Mouse (Mus musculus): ENCODE measurements at regions not wholly inside any gene's neighbourhood (a gene's known extent, or its start where the extent isn't known, plus 50 kb on each side); places are given as distances from the start of the nearest gene placed in this dataset.

- no peak for DNase-seq (ENCODE audit: extremely low spot score in 1 of 2, low spot score in 1 of 2)
Observed at GRCm38 (mm10) chr13:69182478-69182877, 183.1 kb upstream of the Adcy2 start.

DNA sequence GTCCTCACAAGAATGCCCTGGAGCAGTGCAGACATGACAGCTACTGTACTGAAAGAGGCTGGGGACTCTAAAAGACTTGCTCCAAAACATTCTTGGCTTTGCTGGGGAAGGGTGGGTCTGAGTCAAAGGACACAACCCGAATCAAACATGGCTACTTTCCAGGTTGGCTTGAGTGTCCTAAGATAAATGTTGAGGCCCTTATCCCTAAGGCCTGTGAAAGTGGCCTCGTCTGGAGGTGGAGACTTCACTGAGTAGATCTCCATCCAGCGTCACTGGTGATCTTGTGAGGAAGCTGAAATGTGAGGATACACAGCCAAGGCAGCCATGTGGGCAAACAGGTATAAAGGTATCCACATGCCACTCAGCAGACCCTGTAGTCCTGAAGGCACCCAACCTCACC lies 191.3 kb upstream of the Adcy2 start:
- DNase-seq (ENCODE audit: extremely low spot score in 1 of 2, low spot score in 1 of 2) = no peak

GRCm38 (mm10) chr13:69196464-69196871 lies 197.1 kb upstream of the Adcy2 start:
- no peak for DNase-seq (ENCODE audit: extremely low spot score in 1 of 2, low spot score in 1 of 2)

DNA sequence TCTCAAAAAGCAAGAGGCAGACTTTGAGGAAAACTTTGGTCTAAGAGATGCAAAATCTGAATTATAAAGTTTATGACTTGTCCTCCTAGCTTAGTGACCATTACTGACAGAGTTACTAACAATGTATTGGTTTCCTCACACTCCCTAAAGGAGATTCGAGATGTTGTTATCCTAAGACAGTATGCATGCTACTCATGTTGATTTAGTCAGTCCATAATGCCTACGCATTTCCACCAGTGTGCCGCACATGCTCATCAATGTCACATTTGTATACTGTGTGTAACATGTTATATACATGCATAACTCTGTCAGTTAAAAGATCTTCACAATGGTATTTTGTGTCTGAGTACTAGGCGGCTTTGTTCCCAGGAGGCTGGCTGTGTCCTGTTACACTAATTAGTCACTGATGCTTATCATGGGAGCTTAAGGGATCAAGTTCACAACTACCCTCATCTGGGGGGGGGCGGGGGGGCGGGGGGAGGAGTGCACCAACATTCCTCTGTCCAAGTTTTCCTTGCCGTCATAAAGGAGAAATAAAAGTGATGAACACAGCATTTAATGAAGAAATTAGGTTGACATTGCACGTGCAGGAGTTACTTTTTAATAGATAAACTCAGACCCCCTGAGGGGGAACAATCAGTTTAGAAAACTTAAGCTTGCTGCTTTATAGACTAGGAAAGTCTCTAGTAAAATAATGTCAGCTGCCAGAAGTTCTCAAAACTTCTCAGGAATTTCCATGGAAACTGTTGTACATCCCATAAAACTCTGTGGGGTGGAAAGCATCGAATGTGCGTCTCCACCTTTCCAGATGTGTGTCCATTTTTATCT lies 208.6 kb upstream of the Adcy2 start:
- DNase-seq (ENCODE audit: extremely low spot score in 1 of 2, low spot score in 1 of 2) = no peak

DNA sequence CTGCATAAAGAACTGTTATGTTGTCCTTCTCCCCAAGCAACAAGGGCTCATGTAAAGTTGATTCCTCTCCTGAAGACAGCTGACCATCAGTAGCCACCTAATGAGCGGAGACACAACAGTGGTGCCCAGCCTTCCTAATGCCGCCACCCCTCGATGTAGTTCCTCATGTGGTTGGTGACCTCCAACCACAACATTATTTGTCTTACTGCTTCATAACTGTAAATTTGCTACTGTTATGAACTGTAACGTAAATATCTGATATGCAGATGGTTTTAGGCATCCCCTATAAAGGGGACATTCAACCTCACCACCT lies 209.2 kb upstream of the Adcy2 start:
- no peak for DNase-seq (ENCODE audit: extremely low spot score in 1 of 2, low spot score in 1 of 2)

DNA sequence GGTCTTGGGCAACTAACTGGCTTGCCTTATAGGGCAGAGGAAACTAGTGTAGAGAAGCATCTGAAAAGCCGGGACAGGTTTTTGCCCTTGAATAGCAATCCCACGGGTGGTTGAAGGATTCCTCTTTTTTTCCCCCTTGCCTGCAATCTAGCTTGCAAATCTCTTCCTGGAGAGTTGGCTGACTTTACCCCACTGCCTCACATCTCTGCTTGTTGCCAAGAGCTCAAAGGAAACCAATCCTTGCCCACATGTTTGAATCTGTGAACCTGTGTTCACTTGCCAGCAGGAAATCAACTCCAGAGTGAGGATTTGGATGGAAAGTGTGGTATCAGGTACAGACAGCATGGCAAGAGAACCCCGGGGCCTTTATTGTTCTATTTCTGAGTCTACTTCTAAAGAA lies 217.2 kb upstream of the Adcy2 start:
- no peak for DNase-seq (ENCODE audit: extremely low spot score in 1 of 2, low spot score in 1 of 2)

DNA sequence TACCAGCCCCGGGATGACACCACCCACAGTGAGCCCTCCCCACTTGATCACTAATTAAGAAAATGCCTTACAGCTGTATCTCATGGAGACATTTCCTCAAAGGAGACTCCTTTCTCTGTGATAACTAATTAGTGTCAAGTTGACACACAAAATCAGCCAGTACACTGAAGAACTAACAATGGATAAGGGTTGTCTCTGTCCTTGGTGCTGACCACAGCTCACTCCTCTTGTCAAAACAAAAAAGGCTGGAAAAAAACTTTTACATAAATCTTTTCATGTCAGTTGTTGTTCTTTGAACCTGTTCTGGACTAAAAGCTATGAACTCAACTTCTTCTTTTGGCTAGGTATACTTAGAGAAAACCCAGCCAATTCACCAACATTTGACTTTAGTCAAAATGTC lies 221.1 kb upstream of the Adcy2 start:
- DNase-seq (ENCODE audit: extremely low spot score in 1 of 2, low spot score in 1 of 2) = no peak

DNA sequence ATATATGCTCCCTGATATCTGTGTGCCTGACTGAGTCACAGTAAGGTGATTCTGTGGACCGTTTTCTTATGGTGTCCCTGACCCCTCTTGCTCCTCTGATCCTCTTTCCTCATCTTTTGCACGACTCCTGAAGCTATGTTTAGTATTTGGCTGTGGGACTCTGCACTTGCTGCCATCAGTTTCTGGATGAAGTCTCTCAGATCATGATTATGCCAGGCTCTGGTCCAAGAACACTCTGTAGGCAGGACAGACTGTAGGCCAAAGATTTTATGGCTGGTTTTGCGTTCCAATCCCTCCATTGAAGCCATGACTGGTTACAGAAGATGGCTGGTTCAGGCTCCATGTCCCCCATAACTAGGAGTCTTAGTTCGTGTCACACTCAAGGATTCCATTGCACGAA lies 227.2 kb upstream of the Adcy2 start:
- DNase-seq (ENCODE audit: extremely low spot score in 1 of 2, low spot score in 1 of 2) = no peak

GRCm38 (mm10) chr13:69230361-69230943 lies 231.1 kb upstream of the Adcy2 start:
- DNase-seq (ENCODE audit: extremely low spot score in 1 of 2, low spot score in 1 of 2) = no peak

- no peak for DNase-seq (ENCODE audit: extremely low spot score in 1 of 2, low spot score in 1 of 2)
Observed at GRCm38 (mm10) chr13:69236386-69236785, 237.0 kb upstream of the Adcy2 start.

DNA sequence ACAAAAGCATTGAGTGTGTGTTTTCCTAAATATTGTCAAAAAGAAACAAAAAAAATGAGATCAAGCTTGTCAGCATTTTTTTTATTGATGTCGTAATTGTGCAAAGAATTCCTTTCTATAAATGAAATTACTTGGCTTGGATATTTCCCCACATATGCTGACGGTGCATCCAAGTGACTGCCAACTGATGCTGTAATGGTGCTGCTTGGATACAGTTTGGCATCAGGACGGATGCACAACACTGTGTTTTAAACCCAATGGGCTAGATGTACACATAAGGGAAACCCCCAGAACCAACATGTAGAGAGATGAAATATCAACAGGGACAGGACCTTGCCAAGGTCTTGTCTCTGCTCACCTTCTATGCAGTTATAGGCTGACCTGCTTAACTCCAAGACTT lies 238.6 kb upstream of the Adcy2 start:
- DNase-seq (ENCODE audit: extremely low spot score in 1 of 2, low spot score in 1 of 2) = no peak

DNA sequence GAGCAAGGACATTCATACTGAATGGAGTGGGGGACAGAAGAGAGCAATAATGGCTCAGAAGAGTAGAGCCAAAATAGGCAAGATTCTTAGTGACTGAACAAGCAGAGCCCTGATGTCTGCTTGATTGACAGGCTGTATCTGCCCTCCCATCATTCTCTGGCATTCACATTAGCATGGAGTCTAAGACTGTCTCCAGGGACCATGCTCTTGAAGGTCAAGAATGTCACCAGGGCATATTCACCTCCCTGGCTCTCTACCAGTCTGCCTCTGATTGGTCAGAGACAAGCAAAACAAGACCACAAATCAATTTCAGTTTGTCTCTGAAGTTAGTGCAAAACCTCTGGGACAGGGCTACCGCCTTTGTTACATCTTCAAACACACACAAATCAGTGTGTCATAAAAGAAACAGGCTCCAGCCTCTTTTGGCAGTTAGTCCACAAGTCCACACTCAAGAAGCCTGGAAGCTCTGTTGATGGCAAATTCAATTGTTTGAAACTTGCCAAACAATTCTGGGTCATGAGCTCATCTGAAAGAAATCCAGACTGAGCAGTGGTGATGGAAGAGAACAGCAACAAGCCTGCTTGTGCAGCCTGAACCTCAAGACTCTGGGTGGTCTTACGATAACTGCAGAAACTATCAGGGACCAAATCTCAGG lies 240.0 kb upstream of the Adcy2 start:
- DNase-seq (ENCODE audit: extremely low spot score in 1 of 2, low spot score in 1 of 2) = no peak

DNA sequence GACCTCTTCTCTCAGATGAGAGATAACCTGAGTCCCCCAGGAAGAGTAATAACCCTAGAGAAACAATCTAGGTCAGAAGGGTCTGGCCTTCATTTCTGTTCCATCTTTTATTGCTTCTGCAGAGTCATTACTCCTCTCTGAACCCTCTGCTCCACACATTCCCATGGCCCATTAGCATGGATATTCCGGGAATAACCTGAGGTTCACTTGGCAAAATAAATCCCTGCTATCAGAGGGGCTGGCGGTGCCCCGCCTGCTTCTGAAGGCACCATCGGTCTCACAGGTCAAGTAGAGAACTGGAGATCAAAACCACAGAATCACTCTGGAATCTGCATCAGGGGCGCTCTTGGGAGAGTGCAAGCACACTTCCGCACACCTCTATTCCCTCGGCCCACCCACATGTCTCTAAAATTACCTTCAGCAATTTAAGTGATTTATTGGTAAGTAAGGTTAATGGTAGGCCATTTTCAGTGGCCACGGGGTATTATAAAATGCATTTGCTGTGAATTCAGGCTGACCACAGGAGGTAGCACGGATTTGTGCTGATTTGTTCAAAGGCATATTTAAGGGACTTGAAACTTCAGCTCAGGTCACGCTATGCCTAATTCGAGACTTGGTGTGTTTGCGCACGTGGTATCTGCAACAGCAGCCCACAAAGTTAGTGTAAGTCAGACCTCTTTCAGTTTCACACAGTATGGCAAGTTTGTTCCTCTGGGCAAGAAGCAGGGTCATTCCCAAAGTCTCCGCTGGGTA lies 243.4 kb upstream of the Adcy2 start:
- no peak for DNase-seq (ENCODE audit: extremely low spot score in 1 of 2, low spot score in 1 of 2)

GRCm38 (mm10) chr13:69250334-69251129 lies 251.2 kb upstream of the Adcy2 start:
- DNase-seq (ENCODE audit: extremely low spot score in 1 of 2, low spot score in 1 of 2) = no peak

GRCm38 (mm10) chr13:69251130-69251561 lies 251.8 kb upstream of the Adcy2 start:
- DNase-seq (ENCODE audit: extremely low spot score in 1 of 2, low spot score in 1 of 2) = no peak

DNA sequence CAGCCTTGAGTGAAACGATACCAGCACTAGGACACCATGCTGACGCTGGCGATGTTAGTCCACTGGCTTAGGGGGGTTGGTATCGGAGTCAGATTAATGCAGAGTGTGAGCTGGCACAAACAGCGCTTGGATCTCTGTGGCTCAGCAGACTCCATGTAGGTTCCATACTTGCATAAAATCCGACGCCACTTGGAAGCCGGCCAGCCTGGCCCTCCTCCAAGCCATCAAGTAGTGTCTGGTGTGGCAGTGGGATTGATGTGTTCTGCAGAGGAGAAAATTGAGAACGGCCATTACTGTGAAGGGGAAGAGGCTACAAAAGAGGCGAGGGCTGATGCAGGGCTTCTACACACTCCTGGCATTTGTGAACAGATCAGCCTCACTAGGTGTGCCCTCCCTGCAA lies 253.0 kb upstream of the Adcy2 start:
- DNase-seq (ENCODE audit: extremely low spot score in 1 of 2, low spot score in 1 of 2) = peak in 1 of 2 experiments; percentile 22

- no peak for DNase-seq (ENCODE audit: extremely low spot score in 1 of 2, low spot score in 1 of 2)
Observed at GRCm38 (mm10) chr13:69260485-69260884, 261.1 kb upstream of the Adcy2 start.

DNA sequence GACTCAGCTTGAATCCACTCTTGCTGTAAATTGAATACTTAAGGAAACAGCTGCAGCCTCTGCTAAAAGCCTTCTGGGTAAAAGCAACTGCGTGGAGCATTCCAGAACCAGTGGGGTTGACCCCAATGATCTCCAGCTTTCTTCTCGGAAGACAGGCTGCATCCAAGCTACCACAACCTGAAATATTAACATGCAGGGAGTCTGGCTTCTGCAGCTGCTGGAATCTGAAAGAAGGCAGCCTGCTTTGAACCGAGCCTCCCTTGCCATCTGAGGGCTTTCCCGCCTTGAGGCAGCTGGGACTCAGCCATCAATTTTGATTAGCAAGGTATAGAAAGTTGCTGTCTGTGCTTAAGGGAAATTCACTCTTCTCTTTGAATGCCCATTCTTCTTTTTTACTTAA lies 261.6 kb upstream of the Adcy2 start:
- no peak for DNase-seq (ENCODE audit: extremely low spot score in 1 of 2, low spot score in 1 of 2)

- no peak for DNase-seq (ENCODE audit: extremely low spot score in 1 of 2, low spot score in 1 of 2)
Observed at GRCm38 (mm10) chr13:69263722-69264121, 264.4 kb upstream of the Adcy2 start.

GRCm38 (mm10) chr13:69266071-69266470 lies 266.7 kb upstream of the Adcy2 start:
- no peak for DNase-seq (ENCODE audit: extremely low spot score in 1 of 2, low spot score in 1 of 2)

Data from layer of hippocampus, postnatal 25 days (tissue).